Mouse (Mus musculus): Measurements from ENCODE around the gene Dhx58. TPM values are rescaled to one million over a fixed set of nuclear protein-coding genes. Genes with fewer than 3 reads are reported as not detected.

Gene Dhx58
- total RNA-seq, 1 experiment: 2.3 TPM

GRCm38 (mm10) chr11:100710977-100711376 is 6.9 kb upstream of the Dhx58 start:
- Histone ChIP-seq H3K4me1 (ENCODE audit: control insufficient read depth in 2 of 2, insufficient read depth in 2 of 2, low read length in 2 of 2, poor library complexity in 1 of 2) (peaks cover 2 to 12% of the 10 kb centered on the region in 2 experiments; a peak in 3 of 4 replicates), H3K9me3 (ENCODE audit: control insufficient read depth, insufficient read depth, low read depth, low read length) (no peaks in the 10 kb centered on the region), H3K9ac (ENCODE audit: insufficient read depth, low read depth, low read length, poor library complexity, severe bottlenecking) (peak overlapping the region; percentile 63; the same call in 1 of the 2 replicates), H3K27ac (ENCODE audit: insufficient read depth, low read depth, low read length, poor library complexity, severe bottlenecking) (no peak overlapping the region), H3K36me3 (ENCODE audit: control insufficient read depth, insufficient read depth, low read length, poor library complexity, severe bottlenecking) (peaks cover 51% of the 10 kb centered on the region), H3K4me3 (ENCODE audit: insufficient read depth in 1 of 2, low read depth in 1 of 2, low read length in 2 of 2, poor library complexity in 1 of 2, severe bottlenecking in 1 of 2) (no peak overlapping the region)
- TF ChIP-seq MAFK (IDR thresholded peaks at IDR 0.05; ENCODE audit: insufficient read depth, low read depth, low read length) (no peak), CHD2 (IDR thresholded peaks at IDR 0.05; ENCODE audit: low read depth, low read length) (no peak), HCFC1 (IDR thresholded peaks at IDR 0.05; ENCODE audit: borderline replicate concordance, insufficient read depth, low read length) (no peak), ZNF384 (IDR thresholded peaks at IDR 0.05; ENCODE audit: low read depth, low read length) (no peak), ZC3H11A (IDR thresholded peaks at IDR 0.05; ENCODE audit: borderline replicate concordance, low read depth, low read length) (no peak)
- in situ Hi-C loops (cut with MboI; ENCODE audit: low sequenced_read_pairs in 2 of 2, unreplicated experiment in 2 of 2): no loop called here
- DNase-seq (ENCODE audit: low read depth, low spot score): no peak

DNA sequence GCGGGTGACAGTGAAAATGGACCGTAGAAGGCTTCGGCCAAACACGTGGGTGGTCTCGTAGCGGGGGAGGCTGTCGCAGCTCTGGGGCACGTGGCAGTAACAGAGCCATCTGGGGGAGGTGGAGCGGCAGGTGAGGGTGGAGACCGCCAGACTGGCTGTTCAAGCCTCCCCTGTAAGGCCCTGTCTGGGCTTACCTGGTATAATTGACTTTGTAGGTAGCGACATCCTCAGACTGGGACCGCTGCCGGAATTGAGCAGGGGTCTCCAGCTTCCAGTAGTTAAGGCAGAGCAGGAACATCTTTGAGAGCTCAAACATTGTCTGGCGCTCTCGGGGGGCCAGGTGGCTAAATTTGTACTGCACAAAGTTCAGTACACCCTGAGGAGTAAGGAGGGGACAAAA is 6.5 kb upstream of the Dhx58 start:
- in situ Hi-C loops (cut with MboI; ENCODE audit: low sequenced_read_pairs in 2 of 2, unreplicated experiment in 2 of 2): no loop called here
- no peak overlapping the region for H3K9ac ChIP-seq (ENCODE audit: insufficient read depth, low read depth, low read length, poor library complexity, severe bottlenecking)
- no peaks in the 10 kb centered on the region for H3K9me3 ChIP-seq (ENCODE audit: control insufficient read depth, insufficient read depth, low read depth, low read length)
- DNase-seq (ENCODE audit: low read depth, low spot score): no peak
- H3K4me1 ChIP-seq (ENCODE audit: control insufficient read depth in 2 of 2, insufficient read depth in 2 of 2, low read length in 2 of 2, poor library complexity in 1 of 2): peaks cover 2 to 12% of the 10 kb centered on the region in 2 experiments; a peak in 3 of 4 replicates
- no peak overlapping the region for H3K27ac ChIP-seq (ENCODE audit: insufficient read depth, low read depth, low read length, poor library complexity, severe bottlenecking)
- no peak for TF ChIP-seq ZC3H11A (IDR thresholded peaks at IDR 0.05; ENCODE audit: borderline replicate concordance, low read depth, low read length)
- no peak for TF ChIP-seq HCFC1 (IDR thresholded peaks at IDR 0.05; ENCODE audit: borderline replicate concordance, insufficient read depth, low read length)
- peaks cover 52% of the 10 kb centered on the region for H3K36me3 ChIP-seq (ENCODE audit: control insufficient read depth, insufficient read depth, low read length, poor library complexity, severe bottlenecking)
- H3K4me3 ChIP-seq (ENCODE audit: insufficient read depth in 1 of 2, low read depth in 1 of 2, low read length in 2 of 2, poor library complexity in 1 of 2, severe bottlenecking in 1 of 2): no peak overlapping the region

- Histone ChIP-seq H3K4me3 (ENCODE audit: insufficient read depth in 1 of 2, low read depth in 1 of 2, low read length in 2 of 2, poor library complexity in 1 of 2, severe bottlenecking in 1 of 2) (no peak overlapping the region), H3K4me1 (ENCODE audit: control insufficient read depth in 2 of 2, insufficient read depth in 2 of 2, low read length in 2 of 2, poor library complexity in 1 of 2) (peaks cover under 1 to 12% of the 10 kb centered on the region in 2 experiments; a peak in 3 of 4 replicates), H3K9ac (ENCODE audit: insufficient read depth, low read depth, low read length, poor library complexity, severe bottlenecking) (no peak overlapping the region), H3K36me3 (ENCODE audit: control insufficient read depth, insufficient read depth, low read length, poor library complexity, severe bottlenecking) (peaks cover 58% of the 10 kb centered on the region), H3K9me3 (ENCODE audit: control insufficient read depth, insufficient read depth, low read depth, low read length) (no peaks in the 10 kb centered on the region), H3K27ac (ENCODE audit: insufficient read depth, low read depth, low read length, poor library complexity, severe bottlenecking) (no peak overlapping the region)
- TF ChIP-seq ZNF384 (IDR thresholded peaks at IDR 0.05; ENCODE audit: low read depth, low read length): no peak
- no peak for TF ChIP-seq ZC3H11A (IDR thresholded peaks at IDR 0.05; ENCODE audit: borderline replicate concordance, low read depth, low read length)
- no peak for TF ChIP-seq MAFK (IDR thresholded peaks at IDR 0.05; ENCODE audit: insufficient read depth, low read depth, low read length)
- TF ChIP-seq CHD2 (IDR thresholded peaks at IDR 0.05; ENCODE audit: low read depth, low read length): no peak
- TF ChIP-seq HCFC1 (IDR thresholded peaks at IDR 0.05; ENCODE audit: borderline replicate concordance, insufficient read depth, low read length): no peak
- DNase-seq (ENCODE audit: low read depth, low spot score): no peak
- in situ Hi-C loops (cut with MboI; ENCODE audit: low sequenced_read_pairs in 2 of 2, unreplicated experiment in 2 of 2): no loop called here
These were observed 5.2 kb upstream of the Dhx58 start for GRCm38 (mm10) chr11:100709201-100709810.

DNA sequence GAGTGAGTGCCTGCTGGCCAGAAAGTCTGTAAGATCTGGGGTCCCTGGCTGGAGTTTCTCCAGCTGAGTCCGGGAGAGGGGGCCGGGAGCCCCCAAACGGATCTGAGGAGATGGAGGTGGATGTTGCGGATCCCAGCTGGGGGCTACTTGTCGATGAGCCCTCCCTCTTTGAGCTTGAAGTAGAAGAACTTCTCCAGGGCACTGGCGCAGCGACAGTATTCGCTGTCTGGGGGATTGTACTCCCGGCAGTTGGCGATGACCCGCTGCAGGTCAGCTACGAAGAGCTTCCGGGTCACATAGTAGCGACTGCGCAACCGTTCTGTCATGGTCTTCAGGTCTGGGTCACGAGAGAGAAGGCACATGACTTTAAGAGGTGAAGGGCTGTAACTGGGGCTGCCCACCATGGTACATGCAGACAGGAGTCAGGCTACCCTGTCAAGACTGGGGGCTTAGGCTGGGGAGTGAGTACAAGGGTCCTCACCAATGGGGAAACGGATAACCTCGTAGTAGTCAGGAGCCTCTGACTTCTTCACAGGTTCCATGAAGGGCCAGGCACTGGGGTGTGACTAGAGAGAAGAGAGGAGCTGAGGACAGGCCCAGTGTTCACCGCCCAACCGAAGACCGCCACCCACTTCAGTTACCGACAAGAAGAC is 1.1 kb upstream of the Dhx58 start:
- Histone ChIP-seq H3K4me3 (ENCODE audit: insufficient read depth in 1 of 2, low read depth in 1 of 2, low read length in 2 of 2, poor library complexity in 1 of 2, severe bottlenecking in 1 of 2) (no peak overlapping the region), H3K4me1 (ENCODE audit: control insufficient read depth in 2 of 2, insufficient read depth in 2 of 2, low read length in 2 of 2, poor library complexity in 1 of 2) (peaks cover 2 to 14% of the 10 kb centered on the region in 2 experiments; a peak in 2 of 4 replicates), H3K36me3 (ENCODE audit: control insufficient read depth, insufficient read depth, low read length, poor library complexity, severe bottlenecking) (peaks cover 53% of the 10 kb centered on the region), H3K9me3 (ENCODE audit: control insufficient read depth, insufficient read depth, low read depth, low read length) (no peaks in the 10 kb centered on the region), H3K9ac (ENCODE audit: insufficient read depth, low read depth, low read length, poor library complexity, severe bottlenecking) (no peak overlapping the region), H3K27ac (ENCODE audit: insufficient read depth, low read depth, low read length, poor library complexity, severe bottlenecking) (no peak overlapping the region)
- DNase-seq (ENCODE audit: low read depth, low spot score): no peak
- in situ Hi-C loops (cut with MboI; ENCODE audit: low sequenced_read_pairs in 2 of 2, unreplicated experiment in 2 of 2): no loop called here
- TF ChIP-seq CHD2 (IDR thresholded peaks at IDR 0.05; ENCODE audit: low read depth, low read length) (no peak), ZC3H11A (IDR thresholded peaks at IDR 0.05; ENCODE audit: borderline replicate concordance, low read depth, low read length) (no peak), ZNF384 (IDR thresholded peaks at IDR 0.05; ENCODE audit: low read depth, low read length) (no peak), MAFK (IDR thresholded peaks at IDR 0.05; ENCODE audit: insufficient read depth, low read depth, low read length) (no peak), HCFC1 (IDR thresholded peaks at IDR 0.05; ENCODE audit: borderline replicate concordance, insufficient read depth, low read length) (no peak)
